Mouse (Mus musculus): ENCODE measurements at regions not wholly inside any gene's neighbourhood (a gene's known extent, or its start where the extent isn't known, plus 50 kb on each side); places are given as distances from the start of the nearest gene placed in this dataset.

DNA sequence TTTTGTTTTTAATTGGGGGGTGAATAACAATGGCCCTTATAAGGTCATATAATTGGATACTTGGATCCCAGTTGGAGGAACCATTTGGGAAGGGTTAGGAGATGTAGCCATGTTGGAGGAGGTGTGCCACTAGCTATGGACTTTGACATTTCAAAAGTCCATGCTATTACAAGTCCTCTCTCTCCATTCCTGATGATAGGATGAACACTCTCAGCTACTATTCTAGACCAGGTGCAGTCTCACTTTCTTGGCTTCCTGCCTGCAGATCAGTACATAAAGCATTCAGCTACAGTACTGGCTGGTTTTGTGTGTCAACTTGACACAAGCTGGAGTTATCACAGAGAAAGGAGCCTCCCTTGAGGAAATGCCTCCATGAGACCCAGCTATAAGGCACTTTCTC is 53.9 kb upstream of the Atp11b start:
- no peak overlapping the region for H3K9ac ChIP-seq (replicated peaks; ENCODE audit: low read depth)
- no peaks in the 10 kb centered on the region for H3K9me3 ChIP-seq (ENCODE audit: low read length)
- no peaks in the 10 kb centered on the region for H3K4me1 ChIP-seq (ENCODE audit: insufficient read depth, low read depth, low read length)
- no peaks in the 10 kb centered on the region for H3K27me3 ChIP-seq (replicated peaks; ENCODE audit: insufficient read depth, low read length)
- no peak overlapping the region for H3K4me2 ChIP-seq (replicated peaks; ENCODE audit: low read depth, low read length)
- DNase-seq (ENCODE audit: low spot score), result no peak
- no peak overlapping the region for H3K27ac ChIP-seq (ENCODE audit: low read length)
- ATAC-seq, result no peak
- TF ChIP-seq EP300 (IDR thresholded peaks at IDR 0.05) (no peak), CTCF (IDR thresholded peaks at IDR 0.05) (no peak)
- H3K4me3 ChIP-seq (ENCODE audit: low read depth, low read length), result no peak overlapping the region
- no peaks in the 10 kb centered on the region for H3K36me3 ChIP-seq (ENCODE audit: insufficient read depth, low read length)

DNA sequence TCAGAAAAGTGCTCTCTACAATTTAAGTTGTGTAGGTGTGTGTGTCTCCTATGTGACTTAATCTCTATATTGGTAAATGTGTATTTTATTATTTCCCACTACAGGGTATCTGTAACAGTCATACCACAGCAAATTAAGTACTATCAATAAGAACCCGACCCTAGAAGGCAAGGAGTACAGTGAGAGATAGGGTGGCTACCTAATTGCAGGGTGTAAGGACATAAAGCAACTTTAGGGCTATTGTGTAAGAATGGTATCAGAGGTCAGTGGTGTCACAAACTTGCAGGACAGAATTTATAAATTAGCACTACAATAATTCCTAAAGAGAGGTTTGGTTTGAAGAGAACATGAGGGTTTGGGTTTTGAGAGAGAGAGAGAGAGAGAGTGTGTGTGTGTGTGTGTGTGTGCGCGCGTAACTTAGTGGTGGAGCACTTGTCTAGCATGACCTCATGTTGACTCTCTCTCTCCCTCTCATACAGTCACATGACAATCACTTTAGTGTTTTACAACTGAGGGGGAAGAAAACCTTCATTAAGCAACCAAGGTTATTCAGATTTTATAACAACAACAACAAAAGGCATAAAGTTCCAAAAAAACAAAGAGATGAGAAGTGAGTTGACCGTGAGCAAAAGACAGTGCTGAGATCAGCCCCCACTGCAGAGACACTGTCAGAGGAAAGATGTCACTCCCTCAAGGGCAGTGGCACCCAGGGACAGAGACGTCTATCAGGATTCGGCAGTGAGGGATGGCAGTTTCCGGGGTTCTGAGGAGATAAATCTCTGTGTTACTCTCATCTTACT is 50.2 kb upstream of the Atp11b start:
- H3K36me3 ChIP-seq (ENCODE audit: insufficient read depth, low read length), result no peaks in the 10 kb centered on the region
- TF ChIP-seq CTCF (IDR thresholded peaks at IDR 0.05) (no peak), EP300 (IDR thresholded peaks at IDR 0.05) (no peak)

More for the DNA sequence above, 50.2 kb upstream of the Atp11b start:
- no peaks in the 10 kb centered on the region for H3K4me1 ChIP-seq (ENCODE audit: insufficient read depth, low read depth, low read length)
- H3K4me3 ChIP-seq (ENCODE audit: low read depth, low read length), result no peak overlapping the region
- H3K27ac ChIP-seq (ENCODE audit: low read length), result no peak overlapping the region
- DNase-seq (ENCODE audit: low spot score), result peak; percentile 31
- H3K9me3 ChIP-seq (ENCODE audit: low read length), result no peaks in the 10 kb centered on the region
- H3K27me3 ChIP-seq (replicated peaks; ENCODE audit: insufficient read depth, low read length), result no peaks in the 10 kb centered on the region
- WGBS, result 63% methylated on average over 8 of the region's 8 CpGs
- no peak overlapping the region for H3K9ac ChIP-seq (replicated peaks; ENCODE audit: low read depth)
- H3K4me2 ChIP-seq (replicated peaks; ENCODE audit: low read depth, low read length), result no peak overlapping the region
- ATAC-seq, result peak; percentile 55; the same call in 1 of the 2 replicates

Measured in lung, postnatal 0 days (tissue).